Mouse (Mus musculus): ENCODE measurements at regions not wholly inside any gene's neighbourhood (a gene's known extent, or its start where the extent isn't known, plus 50 kb on each side); places are given as distances from the start of the nearest gene placed in this dataset.

DNA sequence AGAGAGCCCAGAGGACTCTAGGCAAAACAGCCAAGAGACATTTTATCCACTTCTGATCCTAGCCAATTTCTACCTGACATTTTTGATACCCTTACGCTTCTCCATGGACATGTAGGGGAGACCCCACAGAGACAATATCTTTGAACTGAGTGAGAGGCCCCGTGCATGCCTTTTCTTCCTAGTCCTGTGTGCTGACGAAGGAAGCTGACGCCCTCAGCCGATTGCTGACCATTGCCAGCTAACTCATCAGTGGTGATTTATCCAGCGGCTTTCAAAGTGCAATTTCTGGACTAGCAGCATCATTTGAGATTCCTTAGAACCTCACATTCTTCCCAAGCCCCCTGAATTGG is 102.5 kb upstream of the Cwc22 start:
- TF ChIP-seq POLR2A (IDR thresholded peaks at IDR 0.05; ENCODE audit: borderline replicate concordance, low read depth, low read length) = no peak
- TF ChIP-seq CTCF (IDR thresholded peaks at IDR 0.05; ENCODE audit: low read depth, low read length) = no peak

All from bone marrow macrophage, adult 2 months (primary cell).